Mouse (Mus musculus): ENCODE measurements around the gene Lsr. TPM values are rescaled to one million over a fixed set of nuclear protein-coding genes. Genes with fewer than 3 reads are reported as not detected.

The Lsr gene
- 24.4 and 30.2 TPM in 2 replicates for polyA plus RNA-seq (2012; rRNA removed)

DNA sequence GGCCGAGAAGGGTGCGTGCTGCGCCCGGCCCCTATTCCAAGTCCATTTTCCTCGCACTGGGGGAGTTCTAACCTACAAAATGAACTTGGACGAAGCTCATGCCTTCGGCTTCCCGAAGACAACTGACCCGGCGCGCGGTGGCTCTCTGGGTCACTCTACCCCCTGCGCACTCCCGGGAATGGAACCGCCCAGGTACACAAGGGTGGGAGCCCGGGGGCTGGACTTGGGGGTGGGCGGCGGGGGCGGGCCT lies at the start of gene Lsr:
Lsr (minus strand) TSS at position 214 of the 250 bp plus-strand sequence.
- Histone ChIP-seq H3K4me3 (ENCODE audit: control insufficient read depth, low read depth, low read length) (peak within 1 kb of the TSS; percentile 83), H3K27ac (ENCODE audit: control insufficient read depth, insufficient read depth, low read depth, low read length) (peak within 1 kb of the TSS; percentile 71), H3K36me3 (ENCODE audit: control insufficient read depth, insufficient read depth, low read length) (no peaks in the 10 kb centered on the region), H3K27me3 (ENCODE audit: control insufficient read depth, insufficient read depth, low read length) (no peaks in the 10 kb centered on the region), H3K4me1 (ENCODE audit: control insufficient read depth, insufficient read depth, low read length) (peaks cover 18% of the 10 kb centered on the region)
- no peak for TF ChIP-seq CTCF (IDR thresholded peaks at IDR 0.05; ENCODE audit: control insufficient read depth, insufficient read depth, insufficient replicate concordance, low read depth, low read length)
- peak; percentile 25; the same call in 1 of the 2 replicates for TF ChIP-seq POLR2A (IDR thresholded peaks at IDR 0.05; ENCODE audit: control insufficient read depth, low read depth, low read length)

DNA sequence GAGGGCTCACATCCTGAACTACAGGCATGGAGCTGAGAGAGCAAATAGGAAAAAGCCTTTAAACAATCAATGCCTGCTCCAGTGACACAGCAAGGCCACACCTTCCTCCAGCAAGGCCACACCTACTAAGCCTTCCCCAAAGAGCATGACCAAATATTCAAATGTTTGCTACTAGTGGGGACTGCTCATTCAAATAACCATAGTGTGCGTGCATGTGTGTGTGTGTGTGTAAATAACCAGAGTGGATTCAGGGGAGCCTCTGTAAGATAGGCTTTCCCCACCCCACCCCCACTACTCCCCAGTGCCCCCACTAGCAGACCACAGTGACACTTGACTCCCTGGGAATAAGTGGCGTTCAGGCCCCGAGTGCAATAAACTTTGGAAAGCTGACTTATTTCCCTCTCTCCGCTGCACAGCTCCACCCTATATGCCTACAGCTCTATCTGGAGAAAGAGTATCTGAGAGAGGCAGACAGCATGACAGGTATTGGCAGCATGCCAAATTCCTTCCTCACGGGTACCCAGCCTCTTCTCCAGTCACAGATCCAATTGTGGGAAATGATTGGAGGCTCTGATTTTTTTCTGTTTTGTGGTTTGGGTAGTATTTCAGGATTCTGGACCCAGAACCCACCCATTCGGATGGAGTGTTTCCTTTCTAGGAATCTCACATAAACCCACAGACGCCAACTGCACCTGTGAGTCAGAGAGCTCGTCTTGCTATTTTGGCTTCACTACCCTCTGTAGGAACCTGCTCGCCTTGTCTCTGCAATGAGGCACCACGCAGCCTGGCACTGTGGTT lies 44.0 kb upstream of the Lsr start:
- H3K27me3 ChIP-seq (ENCODE audit: control insufficient read depth, insufficient read depth, low read length): no peaks in the 10 kb centered on the region
- TF ChIP-seq POLR2A (IDR thresholded peaks at IDR 0.05; ENCODE audit: control insufficient read depth, low read depth, low read length) (no peak), CTCF (IDR thresholded peaks at IDR 0.05; ENCODE audit: control insufficient read depth, insufficient read depth, insufficient replicate concordance, low read depth, low read length) (no peak)
- no peak overlapping the region for H3K4me3 ChIP-seq (ENCODE audit: control insufficient read depth, low read depth, low read length)
- no peaks in the 10 kb centered on the region for H3K36me3 ChIP-seq (ENCODE audit: control insufficient read depth, insufficient read depth, low read length)
- H3K27ac ChIP-seq (ENCODE audit: control insufficient read depth, insufficient read depth, low read depth, low read length): no peak overlapping the region
- H3K4me1 ChIP-seq (ENCODE audit: control insufficient read depth, insufficient read depth, low read length): no peaks in the 10 kb centered on the region

DNA sequence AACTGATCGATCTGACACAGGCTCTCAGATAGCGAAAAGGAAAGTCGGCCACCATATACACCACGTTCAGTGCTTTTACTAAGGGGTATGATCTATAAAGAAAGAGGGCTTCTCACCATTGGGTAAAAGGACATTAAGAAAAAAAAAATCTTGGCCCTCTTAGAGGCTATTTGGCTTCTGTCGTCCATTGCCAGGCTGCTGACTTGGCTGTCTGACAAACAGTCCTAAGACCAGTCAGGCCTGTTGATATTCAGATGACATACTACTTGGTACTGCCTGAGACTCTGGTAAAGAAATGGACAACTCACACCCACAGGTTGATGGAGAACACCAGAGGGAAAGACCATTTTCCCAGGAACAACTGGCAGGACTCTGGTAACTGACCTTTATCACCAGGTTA lies 39.7 kb upstream of the Lsr start:
- no peak for TF ChIP-seq POLR2A (IDR thresholded peaks at IDR 0.05; ENCODE audit: control insufficient read depth, low read depth, low read length)
- TF ChIP-seq CTCF (IDR thresholded peaks at IDR 0.05; ENCODE audit: control insufficient read depth, insufficient read depth, insufficient replicate concordance, low read depth, low read length): no peak
- no peak overlapping the region for H3K4me3 ChIP-seq (ENCODE audit: control insufficient read depth, low read depth, low read length)

DNA sequence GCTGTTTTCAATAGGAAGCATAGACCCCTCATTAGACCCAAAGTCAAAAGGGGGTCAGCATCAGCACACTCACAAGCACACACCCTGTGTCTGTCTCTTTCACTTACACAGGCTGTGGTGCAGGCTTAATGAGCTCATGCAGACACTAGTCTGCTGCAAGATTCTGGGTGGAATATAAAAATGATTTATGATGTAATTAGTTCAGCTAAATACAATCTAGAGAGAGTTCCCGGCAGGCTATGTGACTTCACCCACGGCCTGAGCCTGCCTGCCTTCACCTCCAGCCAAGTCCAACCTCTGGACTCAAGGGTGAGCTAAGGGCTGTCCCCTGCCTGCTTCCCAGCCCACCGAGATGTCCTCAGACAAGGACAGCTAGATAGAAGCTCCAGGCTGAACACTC lies 35.6 kb upstream of the Lsr start:
- Histone ChIP-seq H3K27me3 (ENCODE audit: control insufficient read depth, insufficient read depth, low read length) (no peaks in the 10 kb centered on the region), H3K4me1 (ENCODE audit: control insufficient read depth, insufficient read depth, low read length) (no peaks in the 10 kb centered on the region), H3K36me3 (ENCODE audit: control insufficient read depth, insufficient read depth, low read length) (no peaks in the 10 kb centered on the region), H3K4me3 (ENCODE audit: control insufficient read depth, low read depth, low read length) (no peak overlapping the region), H3K27ac (ENCODE audit: control insufficient read depth, insufficient read depth, low read depth, low read length) (no peak overlapping the region)
- TF ChIP-seq POLR2A (IDR thresholded peaks at IDR 0.05; ENCODE audit: control insufficient read depth, low read depth, low read length): no peak

More for the DNA sequence above, 39.7 kb upstream of the Lsr start:
- H3K27ac ChIP-seq (ENCODE audit: control insufficient read depth, insufficient read depth, low read depth, low read length): no peak overlapping the region
- H3K27me3 ChIP-seq (ENCODE audit: control insufficient read depth, insufficient read depth, low read length): no peaks in the 10 kb centered on the region
- no peaks in the 10 kb centered on the region for H3K36me3 ChIP-seq (ENCODE audit: control insufficient read depth, insufficient read depth, low read length)
- H3K4me1 ChIP-seq (ENCODE audit: control insufficient read depth, insufficient read depth, low read length): no peaks in the 10 kb centered on the region

DNA sequence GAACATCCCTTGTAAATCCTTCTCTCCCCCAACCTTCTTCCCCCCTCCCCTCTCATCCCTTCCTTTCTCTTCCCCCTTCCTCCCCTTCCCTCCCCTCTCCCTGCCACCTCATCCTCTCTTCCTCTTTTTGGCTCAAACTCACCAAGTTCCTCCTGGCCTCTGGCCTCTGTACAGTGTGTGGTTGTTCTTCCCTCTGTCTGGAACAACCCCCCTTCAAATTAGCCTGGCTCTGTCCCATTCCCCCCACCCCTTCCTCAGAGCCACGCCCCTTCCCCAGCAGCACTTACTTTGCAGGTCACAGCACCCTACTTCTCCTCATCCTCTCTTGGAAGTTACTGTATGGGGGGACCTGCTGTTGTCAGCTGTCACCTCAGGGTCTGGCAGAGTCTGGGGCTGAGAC lies 34.9 kb upstream of the Lsr start:
- TF ChIP-seq POLR2A (IDR thresholded peaks at IDR 0.05; ENCODE audit: control insufficient read depth, low read depth, low read length): no peak
- H3K36me3 ChIP-seq (ENCODE audit: control insufficient read depth, insufficient read depth, low read length): no peaks in the 10 kb centered on the region
- H3K27me3 ChIP-seq (ENCODE audit: control insufficient read depth, insufficient read depth, low read length): no peaks in the 10 kb centered on the region
- H3K4me1 ChIP-seq (ENCODE audit: control insufficient read depth, insufficient read depth, low read length): no peaks in the 10 kb centered on the region
- H3K27ac ChIP-seq (ENCODE audit: control insufficient read depth, insufficient read depth, low read depth, low read length): no peak overlapping the region
- no peak overlapping the region for H3K4me3 ChIP-seq (ENCODE audit: control insufficient read depth, low read depth, low read length)

DNA sequence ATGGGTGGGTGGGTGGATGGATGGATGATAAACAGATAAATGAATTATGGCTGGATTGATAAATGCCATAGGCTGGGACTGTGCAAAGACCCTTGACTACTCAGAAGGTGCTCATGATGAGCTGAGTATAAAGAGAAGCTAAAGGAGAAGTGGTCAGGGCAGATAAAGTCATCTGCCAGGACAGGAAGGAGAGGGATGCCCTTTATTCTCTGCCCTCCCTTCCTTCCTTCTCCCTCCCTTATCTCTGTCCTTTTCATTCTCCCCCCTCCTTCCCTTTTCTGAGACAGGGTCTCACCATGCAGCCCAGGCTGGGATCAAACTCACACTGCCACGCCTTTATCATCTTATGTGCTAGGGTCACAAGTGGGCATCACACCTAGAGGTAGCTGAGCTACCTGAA lies 34.5 kb upstream of the Lsr start:
- Histone ChIP-seq H3K27me3 (ENCODE audit: control insufficient read depth, insufficient read depth, low read length) (no peaks in the 10 kb centered on the region), H3K36me3 (ENCODE audit: control insufficient read depth, insufficient read depth, low read length) (no peaks in the 10 kb centered on the region), H3K4me3 (ENCODE audit: control insufficient read depth, low read depth, low read length) (no peak overlapping the region), H3K27ac (ENCODE audit: control insufficient read depth, insufficient read depth, low read depth, low read length) (no peak overlapping the region), H3K4me1 (ENCODE audit: control insufficient read depth, insufficient read depth, low read length) (no peaks in the 10 kb centered on the region)
- TF ChIP-seq CTCF (IDR thresholded peaks at IDR 0.05; ENCODE audit: control insufficient read depth, insufficient read depth, insufficient replicate concordance, low read depth, low read length) (no peak), POLR2A (IDR thresholded peaks at IDR 0.05; ENCODE audit: control insufficient read depth, low read depth, low read length) (no peak)

DNA sequence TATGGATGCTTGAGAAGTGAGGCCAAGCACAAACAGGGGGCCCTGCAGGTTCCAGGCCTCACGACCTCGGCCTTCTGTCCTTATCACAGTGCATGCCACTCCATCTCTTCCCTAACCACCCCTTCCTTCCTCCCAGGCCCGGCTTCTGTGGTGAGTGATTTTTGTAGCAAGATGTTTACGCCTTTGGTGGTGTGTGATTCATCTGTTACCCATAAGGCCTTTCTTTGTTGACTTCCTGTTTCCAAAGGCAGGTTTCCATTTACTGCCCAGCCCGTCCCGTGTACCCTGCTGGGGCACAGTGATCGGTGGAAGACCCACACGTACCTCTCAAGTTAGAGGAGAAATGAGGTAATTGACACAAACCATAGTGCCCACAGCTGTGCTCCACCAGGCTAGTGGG lies 29.4 kb upstream of the Lsr start:
- H3K27me3 ChIP-seq (ENCODE audit: control insufficient read depth, insufficient read depth, low read length): no peaks in the 10 kb centered on the region
- TF ChIP-seq POLR2A (IDR thresholded peaks at IDR 0.05; ENCODE audit: control insufficient read depth, low read depth, low read length) (no peak), CTCF (IDR thresholded peaks at IDR 0.05; ENCODE audit: control insufficient read depth, insufficient read depth, insufficient replicate concordance, low read depth, low read length) (no peak)
- no peak overlapping the region for H3K4me3 ChIP-seq (ENCODE audit: control insufficient read depth, low read depth, low read length)
- H3K4me1 ChIP-seq (ENCODE audit: control insufficient read depth, insufficient read depth, low read length): 0 out of 2 replicates have a peak, but pooled peaks cover 2% of the 10 kb centered on the region
- H3K27ac ChIP-seq (ENCODE audit: control insufficient read depth, insufficient read depth, low read depth, low read length): no peak overlapping the region
- no peaks in the 10 kb centered on the region for H3K36me3 ChIP-seq (ENCODE audit: control insufficient read depth, insufficient read depth, low read length)
